Mouse (Mus musculus) induced T-regulatory cell, adult 2 months (primary cell): ENCODE measurements around the gene Acsbg1.
A peak's percentile ranks its signal among the peaks of the same experiment; 100 is the strongest.
"Not testable (repeated sequence)": the region's sequence is repeated elsewhere in the genome, so short reads cannot be mapped to it uniquely, and the experiment has no call there.

Experiments
- DNase-seq: peaks from one replicate; pipeline ENCODE4 v3.0.0-alpha.2; 2012; ENCODE audit warnings: low read depth

The Acsbg1 gene

DNA sequence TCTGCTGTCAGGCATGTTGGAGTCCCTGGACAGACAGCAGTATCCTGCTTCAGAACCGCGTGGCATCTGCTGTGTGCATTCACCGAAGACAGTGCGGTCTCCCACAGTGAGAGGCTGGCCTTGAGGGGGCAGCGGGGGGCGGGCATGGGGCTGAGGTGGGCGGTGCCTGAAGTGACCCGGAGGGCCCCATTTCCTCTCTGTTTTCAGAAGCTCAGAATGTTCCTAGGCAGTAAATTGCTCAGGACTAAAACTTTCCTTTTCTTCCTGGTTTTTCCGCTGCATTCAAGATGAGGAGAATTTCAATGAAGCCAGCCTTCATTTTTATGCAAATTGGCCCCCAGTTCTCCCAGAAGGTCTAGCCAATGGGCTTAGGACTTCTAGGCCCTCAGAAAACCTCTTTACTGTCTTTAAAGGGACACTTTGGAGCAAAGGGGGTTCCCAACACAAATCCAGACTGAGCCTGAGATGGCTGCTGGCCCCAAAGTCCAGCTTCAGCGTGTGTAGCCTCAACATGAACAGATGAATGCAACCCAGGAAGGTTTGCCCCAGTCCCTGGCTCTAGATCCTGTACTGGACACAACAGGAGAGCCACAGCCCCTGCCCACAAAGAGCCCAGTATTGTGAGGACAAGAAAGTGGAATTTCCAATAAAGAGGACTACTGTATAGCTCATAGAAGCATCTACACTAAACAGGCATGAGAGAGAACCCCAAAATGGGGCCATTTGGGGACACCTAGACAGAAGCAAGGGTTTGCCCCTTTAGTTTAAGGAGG lies at the start of gene Acsbg1:
Gene Acsbg1 (minus strand): TSS at position 266 of the 773 bp plus-strand sequence.
- DNase-seq = no peak

GRCm38 (mm10) chr9:54708085-54708484 lies 46.4 kb upstream of the Acsbg1 start:
- no peak for DNase-seq

- DNase-seq = no peak
These were observed 45.8 kb upstream of the Acsbg1 start for GRCm38 (mm10) chr9:54707288-54707999.

DNA sequence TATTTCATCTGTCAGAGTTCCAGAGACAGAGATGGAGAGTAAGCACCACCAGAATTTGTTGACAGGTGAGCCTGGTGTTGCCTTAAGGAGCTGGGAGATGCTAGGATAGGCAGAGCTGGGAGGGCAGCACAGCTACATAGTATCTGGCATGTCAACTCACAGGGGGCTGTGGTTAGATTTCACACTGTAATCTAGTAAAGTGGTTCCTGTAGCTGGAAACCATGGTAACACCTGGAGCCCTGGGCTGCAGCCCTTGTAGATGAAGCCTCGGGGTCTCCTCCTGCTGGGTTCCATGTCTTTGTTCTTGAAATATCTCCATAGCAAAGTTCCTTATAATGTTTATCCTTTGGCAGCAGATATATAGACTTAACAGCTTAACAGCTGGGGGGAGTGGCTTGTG lies 43.9 kb upstream of the Acsbg1 start:
- no peak for DNase-seq

DNA sequence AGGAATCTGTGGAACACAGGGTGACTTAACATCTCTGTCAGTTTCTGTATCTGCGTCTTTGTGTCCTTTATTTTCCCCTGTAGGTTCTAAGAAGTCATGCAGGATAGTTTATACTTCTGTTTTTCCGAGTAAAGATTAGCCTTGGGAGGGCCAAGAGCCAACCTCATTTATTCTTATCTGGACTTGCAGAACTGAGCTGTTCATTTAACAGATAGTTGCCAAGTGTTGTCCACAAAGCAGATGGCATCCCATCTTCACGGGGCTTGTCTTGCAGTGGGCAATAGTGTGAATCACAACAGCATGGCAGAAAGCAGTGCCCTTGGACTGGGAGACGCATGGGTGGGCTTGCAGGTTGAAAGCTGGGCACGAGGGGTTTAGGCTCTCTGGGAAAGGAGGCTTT lies 42.7 kb upstream of the Acsbg1 start:
- DNase-seq = no peak

DNA sequence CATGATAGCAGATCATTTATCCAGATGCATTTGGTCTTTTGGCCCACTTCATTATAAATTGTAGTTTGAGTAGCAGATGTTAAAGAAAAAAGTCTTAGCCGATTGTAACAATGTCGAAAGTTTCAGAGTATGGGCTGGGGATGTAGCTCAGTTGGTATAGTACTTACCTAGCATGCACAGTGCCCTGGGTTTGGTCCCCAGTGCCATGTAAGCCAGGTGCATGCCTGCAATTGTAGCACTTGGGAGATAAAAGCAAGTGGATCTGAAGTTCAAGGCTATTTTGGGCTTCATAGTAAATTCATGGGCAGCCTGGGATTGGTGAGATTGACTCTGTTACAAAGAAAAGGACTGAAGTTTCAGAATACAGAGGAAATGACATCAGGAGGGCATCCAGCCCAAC lies 40.9 kb upstream of the Acsbg1 start:
- no peak for DNase-seq

- DNase-seq = no peak
These were observed 39.1 kb upstream of the Acsbg1 start for GRCm38 (mm10) chr9:54700746-54701145.

GRCm38 (mm10) chr9:54700174-54700475 lies 38.5 kb upstream of the Acsbg1 start:
- no peak for DNase-seq

- DNase-seq = peak; percentile 85
These were observed 37.9 kb upstream of the Acsbg1 start for GRCm38 (mm10) chr9:54699345-54700173.

DNA sequence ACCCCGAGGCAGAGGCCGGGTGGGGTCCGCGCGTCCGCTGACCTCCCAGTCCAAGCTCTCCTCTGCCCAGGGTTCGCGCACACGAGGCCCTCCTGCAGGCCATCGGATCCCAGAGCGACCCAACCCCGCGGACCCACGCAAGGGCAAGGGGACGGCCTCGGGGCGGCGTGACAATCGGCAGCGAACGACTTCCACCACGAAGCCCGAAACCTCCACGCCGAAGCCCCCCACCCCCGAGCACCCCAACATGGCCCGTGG lies 37.3 kb upstream of the Acsbg1 start:
- no peak for DNase-seq

DNA sequence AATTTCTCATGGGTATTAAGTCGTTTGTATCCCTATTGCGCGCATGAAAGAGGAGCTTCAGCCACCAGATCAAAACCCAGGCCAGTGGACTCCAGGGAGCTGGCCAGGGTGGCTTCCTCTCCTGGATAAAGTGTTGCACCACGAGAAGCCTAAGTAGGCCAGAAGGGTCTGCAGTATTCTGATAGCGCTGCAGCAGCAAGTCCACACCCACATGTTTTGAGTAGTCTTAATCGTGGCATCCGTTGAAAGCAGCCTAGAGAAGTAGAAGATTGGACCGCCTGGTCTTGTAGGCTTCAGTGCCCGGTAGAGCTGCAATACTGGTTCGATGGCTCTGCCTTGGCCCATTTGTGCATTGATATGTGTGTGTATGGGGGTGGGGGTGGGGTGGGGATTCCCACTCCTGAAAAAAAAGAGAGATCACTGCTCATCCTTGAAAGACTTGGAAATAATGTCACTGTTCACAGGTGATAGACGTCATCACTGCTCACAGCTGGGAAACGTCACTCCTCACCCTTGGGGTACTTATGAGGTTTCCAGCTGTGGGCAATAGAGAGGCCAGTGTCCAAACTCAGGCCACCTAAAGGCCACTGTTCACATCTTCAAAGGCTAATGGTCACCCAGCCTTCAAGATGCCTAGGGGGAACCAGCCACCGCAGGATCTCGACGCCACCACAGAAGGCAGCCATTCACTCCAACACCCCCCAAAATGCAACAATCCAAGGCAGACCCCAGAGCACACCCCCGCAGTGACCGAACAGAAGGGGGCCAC lies 36.8 kb upstream of the Acsbg1 start, which contains the start of gene Dnaja4:
Gene Dnaja4 (plus strand): TSS at position 556 of the 769 bp plus-strand sequence.
- DNase-seq = no peak

- peak; percentile 56 for DNase-seq
These were observed 29.7 kb upstream of the Acsbg1 start for GRCm38 (mm10) chr9:54691241-54691805.

- not testable (repeated sequence) for DNase-seq
These were observed 29.0 kb upstream of the Acsbg1 start for GRCm38 (mm10) chr9:54690697-54691096.

- no peak for DNase-seq
These were observed 27.8 kb upstream of the Acsbg1 start for GRCm38 (mm10) chr9:54689446-54689845.

- DNase-seq = no peak
These were observed 25.9 kb upstream of the Acsbg1 start for GRCm38 (mm10) chr9:54687246-54688236.

DNA sequence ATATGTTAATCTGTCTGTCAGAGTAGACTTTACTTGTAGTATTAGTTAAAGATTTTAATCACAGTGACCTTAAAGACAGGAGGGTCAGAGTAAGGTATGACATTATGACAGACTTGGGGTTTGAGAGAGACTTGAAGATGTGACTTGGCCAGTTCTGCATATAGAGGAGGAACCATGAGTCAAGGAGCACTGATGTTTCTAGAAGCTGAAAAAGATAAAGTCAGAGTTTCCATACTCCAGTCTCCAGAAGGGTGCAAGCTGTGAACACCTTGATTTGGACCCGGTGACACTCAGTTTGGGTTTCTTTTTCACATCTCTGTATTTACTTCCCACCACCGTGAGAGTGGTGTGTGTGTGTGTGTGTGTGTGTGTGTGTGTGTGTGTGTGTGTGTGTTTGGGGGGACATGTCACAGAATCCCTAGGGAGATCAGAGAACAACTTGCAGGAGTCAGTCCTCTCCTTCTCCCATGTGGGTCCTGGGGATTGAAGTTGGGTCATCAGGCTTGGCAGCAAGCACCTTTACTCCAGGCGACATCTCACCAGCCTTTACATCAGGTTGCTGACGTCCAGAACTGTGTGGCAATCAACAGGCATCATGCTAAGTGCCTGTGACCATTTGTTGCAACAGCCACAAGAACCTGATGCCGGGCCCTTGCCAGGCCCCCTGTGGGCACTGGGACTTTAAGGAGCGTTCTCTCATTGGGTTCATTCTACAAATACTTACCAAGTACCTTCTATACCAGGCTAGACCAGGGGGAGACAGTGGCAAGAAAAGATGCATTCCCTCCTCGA lies 22.3 kb upstream of the Acsbg1 start:
- no peak for DNase-seq

DNA sequence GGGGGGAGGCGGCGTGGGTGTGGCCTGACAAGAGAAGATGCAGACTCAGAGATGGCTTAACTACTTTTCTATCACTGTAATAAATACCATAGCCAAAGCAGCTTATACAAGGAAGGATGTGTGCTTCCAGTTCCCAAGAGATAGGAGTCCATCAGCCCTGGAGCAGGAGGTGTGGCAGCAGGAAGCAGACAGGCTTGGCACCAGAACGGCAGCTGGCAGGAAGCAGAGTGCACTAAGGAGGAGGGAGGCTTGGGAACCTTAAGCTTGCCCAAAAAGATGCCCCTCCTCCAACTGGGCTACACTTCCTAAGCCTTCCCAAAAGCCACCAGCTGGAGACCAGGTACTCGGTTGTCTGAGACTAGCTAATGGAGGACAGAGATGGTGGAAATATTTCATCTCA lies 21.2 kb upstream of the Acsbg1 start:
- no peak for DNase-seq

- peak; percentile 81 for DNase-seq
These were observed 14.9 kb upstream of the Acsbg1 start for GRCm38 (mm10) chr9:54676531-54676986.

DNA sequence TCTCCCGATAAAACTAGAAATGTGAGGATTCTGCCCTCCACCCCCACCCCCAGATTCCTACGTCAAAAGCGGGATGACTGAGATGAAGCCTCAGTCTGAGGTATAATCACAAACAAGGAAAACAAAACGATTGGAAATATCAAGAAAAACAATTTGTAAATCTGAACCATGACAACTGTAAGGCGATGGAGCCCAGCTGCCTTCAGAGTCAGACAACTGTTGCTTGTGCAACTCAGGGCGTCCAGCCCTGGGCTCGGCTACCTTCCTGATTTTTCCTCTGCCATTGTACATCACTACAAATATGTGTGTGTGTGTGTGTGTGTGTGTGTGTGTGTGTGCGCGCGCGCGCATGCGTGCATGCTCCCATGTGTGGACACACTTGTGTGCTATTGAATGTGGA lies 12.2 kb upstream of the Acsbg1 start:
- DNase-seq = no peak

DNA sequence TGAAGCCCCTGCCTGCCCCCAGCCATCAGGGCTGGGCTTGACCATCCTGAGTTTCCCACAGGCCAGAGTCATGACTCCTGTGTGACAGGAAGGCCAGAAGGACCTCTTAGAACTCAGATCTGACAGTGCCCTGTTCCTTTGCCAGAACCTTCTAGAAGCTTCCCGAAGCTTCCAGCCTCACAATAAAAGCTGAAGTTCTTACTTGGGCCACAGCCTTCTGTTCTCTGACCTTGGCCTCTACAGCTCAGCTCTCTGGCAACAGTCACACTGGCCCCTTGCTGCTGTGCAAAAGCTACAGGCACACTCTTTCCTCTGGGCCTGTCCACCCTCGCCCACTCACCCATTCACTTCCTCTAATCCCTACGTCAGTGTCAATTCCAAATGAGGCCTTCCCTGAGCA lies 10.3 kb upstream of the Acsbg1 start:
- no peak for DNase-seq
